Mouse (Mus musculus): ENCODE results near the gene AU021092.

The AU021092 gene

DNA sequence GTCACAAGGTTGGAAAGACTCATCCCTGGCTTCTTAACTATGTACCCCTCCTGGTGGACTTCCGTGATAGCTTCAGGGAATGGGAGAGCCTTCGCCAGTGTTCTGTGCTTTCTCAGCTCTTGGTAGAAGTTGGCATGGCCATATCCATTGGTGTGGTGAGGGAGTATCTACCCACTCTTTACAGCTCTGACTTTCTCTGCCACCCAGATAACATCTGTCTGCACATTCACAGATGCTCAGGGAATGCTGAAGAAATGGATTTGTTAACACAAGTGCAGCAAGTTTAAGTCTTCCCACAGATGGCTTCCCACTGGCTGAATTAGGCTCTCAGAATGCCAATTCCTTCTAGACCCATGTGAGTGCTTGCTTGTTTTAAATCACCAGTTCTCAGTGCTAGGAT, 8.0 kb downstream of the AU021092 start:
- DNase-seq (ENCODE audit: low read depth) = no peak

- DNase-seq (ENCODE audit: low read depth) = no peak
Measured at GRCm38 (mm10) chr16:5212150-5212549, 9.9 kb downstream of the AU021092 start.

GRCm38 (mm10) chr16:5210365-5210764, 11.7 kb downstream of the AU021092 start:
- no peak for DNase-seq (ENCODE audit: low read depth)

- no peak for DNase-seq (ENCODE audit: low read depth)
Measured at GRCm38 (mm10) chr16:5206051-5206450, 16.0 kb downstream of the AU021092 start.

DNA sequence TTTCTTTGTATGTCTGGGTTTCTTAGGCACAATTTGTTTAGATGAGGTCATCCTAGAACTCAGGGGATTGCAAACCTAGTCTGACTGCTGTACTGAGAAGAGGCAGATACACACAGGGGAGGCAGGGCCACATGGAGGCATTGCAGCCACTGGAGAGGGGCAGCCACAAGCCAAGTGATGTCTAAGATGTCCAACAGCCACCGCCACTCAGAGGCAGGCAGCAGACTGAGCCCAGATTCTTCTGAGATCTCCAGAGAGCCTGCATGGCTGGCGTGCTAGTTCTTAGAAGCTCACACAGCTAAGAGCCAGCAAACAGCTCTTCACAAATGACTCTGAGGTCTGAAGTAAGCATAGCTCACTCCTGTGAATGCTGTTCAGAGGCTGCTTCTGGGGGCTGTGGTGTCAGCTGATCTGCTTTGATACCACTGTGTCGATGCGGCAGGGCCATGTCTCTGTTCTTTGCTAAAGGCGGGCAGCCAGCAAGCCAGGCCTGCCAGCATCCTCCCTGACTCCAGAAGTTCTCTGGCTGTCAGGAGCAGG, 16.6 kb downstream of the AU021092 start:
- DNase-seq (ENCODE audit: low read depth) = no peak

GRCm38 (mm10) chr16:5203668-5204433, 18.2 kb downstream of the AU021092 start, which contains the start of gene Nagpa:
TSS of gene Nagpa (minus strand) at chr16:5204012.
- peak; percentile 88 for DNase-seq (ENCODE audit: low read depth)

DNA sequence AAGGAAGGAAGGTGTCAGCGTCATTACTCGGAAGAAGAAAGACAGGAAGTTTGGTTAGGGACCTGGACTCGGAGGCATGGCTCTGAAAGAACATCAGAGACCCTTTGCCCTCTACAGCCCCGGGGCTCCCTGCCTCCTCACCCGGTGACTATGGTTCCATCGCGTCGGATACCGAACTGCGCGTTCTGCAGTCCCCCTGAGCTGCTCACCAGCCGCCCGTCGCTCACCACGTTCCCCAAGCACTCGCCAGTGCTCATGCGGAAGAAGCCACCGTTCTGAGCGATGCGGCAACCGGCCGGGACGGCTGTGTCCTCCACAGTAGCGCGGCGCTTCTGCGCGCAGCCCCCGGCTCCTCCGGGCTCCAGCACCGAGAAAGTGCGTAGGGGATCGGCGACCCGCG, 18.9 kb downstream of the AU021092 start:
- DNase-seq (ENCODE audit: low read depth) = peak; percentile 64

GRCm38 (mm10) chr16:5202681-5203080, 19.4 kb downstream of the AU021092 start:
- DNase-seq (ENCODE audit: low read depth) = peak; percentile 70

DNA sequence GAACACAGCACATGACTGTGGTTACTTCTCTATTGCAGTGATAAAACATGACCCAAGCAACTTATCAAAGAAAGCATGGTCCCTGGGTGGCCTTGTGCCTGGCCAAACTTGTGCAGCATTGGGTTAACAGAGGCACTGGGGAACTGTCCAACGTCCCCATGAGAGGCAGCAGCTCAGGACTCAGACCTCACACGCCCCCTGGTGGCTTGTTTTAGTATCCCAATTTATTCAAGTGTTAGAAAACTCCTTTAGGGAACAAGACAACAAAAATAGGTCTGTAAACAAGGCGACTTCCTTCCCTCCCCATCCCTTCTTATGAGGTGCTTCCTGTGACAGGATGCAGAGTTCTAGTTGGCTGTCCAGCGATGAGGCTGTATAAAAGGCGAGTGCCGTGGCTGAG, 27.0 kb downstream of the AU021092 start:
- DNase-seq (ENCODE audit: low read depth) = peak; percentile 73

DNA sequence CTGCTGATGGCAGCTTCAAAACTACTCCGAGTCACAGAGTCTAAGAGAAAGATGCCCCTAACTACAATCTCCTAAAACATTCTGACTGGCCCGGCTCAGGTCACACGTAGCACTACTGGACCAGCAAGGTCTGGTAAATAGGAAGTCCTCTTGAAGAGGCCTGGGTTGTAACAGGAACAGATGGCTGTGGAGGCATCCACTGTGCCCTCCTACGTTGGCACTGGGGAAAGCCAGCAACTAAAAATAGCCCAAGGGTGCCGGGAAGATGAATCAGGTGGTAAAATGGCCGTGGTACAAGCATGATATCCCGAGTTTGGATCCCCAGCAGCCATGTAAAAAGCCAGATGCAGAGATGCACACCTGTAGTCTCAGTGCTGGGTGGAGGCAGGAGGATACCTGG, 35.9 kb downstream of the AU021092 start:
- no peak for DNase-seq (ENCODE audit: low read depth)

- no peak for DNase-seq (ENCODE audit: low read depth)
Measured at GRCm38 (mm10) chr16:5185691-5186090, 36.4 kb downstream of the AU021092 start.

DNA sequence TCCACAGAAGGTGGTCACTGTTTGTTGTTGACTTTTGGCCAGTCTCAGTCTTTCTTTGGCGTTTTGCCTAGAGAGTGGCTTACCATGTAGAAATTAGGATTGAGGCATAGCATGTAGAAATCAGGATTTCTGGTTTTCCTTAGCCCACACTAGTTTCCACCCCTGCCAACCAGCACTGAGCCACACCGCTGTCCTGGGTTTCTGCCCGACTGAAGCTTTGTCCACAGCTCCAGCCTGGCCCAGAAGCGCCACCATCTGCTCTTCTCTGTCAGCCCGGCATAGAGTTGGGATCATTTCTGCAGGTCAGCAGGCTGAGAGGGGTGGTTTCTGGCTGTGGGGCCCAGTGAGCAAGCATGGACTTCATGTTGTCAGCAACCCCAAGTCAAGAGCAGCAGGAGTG, 37.1 kb downstream of the AU021092 start:
- DNase-seq (ENCODE audit: low read depth) = no peak

GRCm38 (mm10) chr16:5184101-5184500, 38.0 kb downstream of the AU021092 start:
- no peak for DNase-seq (ENCODE audit: low read depth)

GRCm38 (mm10) chr16:5183310-5183975, 38.7 kb downstream of the AU021092 start:
- no peak for DNase-seq (ENCODE audit: low read depth)

DNA sequence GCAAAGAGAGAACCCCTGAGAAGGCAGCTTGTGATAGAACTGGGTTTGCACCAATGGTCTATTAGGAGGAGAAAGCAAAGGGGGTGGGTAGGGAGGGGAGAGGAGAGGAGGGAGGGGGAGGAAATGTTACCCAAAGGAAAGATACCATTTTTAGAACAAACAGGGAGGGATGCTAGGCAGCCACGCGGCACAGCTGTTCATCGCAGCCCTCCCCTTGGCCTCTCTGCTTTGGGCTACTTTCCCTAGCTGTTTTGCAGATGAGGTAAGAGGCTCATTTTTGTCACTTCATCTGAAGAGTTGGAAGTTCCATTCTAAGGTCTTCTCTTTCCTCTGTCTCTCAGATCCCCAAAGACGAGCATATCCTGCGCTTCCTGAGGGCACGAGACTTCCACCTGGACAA, 49.5 kb downstream of the AU021092 start:
- DNase-seq (ENCODE audit: low read depth) = no peak

- no peak for DNase-seq (ENCODE audit: low read depth)
Measured at GRCm38 (mm10) chr16:5168829-5169228, 53.3 kb downstream of the AU021092 start.

GRCm38 (mm10) chr16:5168038-5168437, 54.1 kb downstream of the AU021092 start:
- DNase-seq (ENCODE audit: low read depth) = no peak

DNA sequence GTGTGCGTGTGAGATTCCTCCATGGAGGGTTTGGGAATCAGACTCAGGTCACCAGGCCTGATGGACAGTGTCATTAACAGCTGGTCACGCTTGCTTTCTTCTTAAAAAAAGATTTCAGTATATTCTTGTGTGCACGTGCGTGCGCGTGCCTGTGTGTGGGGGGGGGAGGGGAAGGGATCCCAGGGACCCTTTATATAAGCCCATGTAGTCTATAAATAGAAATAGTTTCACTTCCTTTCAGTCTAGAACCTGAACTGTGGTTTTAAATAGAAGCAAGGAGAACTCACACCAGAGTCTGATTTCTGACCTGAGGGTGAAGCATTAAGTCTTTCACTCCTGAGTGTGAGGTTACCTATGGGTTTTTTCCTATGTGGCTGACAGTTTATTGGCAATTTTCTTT, 57.8 kb downstream of the AU021092 start:
- DNase-seq (ENCODE audit: low read depth) = no peak
